Mouse (Mus musculus): ENCODE measurements at regions not wholly inside any gene's neighbourhood (a gene's known extent, or its start where the extent isn't known, plus 50 kb on each side); places are given as distances from the start of the nearest gene placed in this dataset.

DNA sequence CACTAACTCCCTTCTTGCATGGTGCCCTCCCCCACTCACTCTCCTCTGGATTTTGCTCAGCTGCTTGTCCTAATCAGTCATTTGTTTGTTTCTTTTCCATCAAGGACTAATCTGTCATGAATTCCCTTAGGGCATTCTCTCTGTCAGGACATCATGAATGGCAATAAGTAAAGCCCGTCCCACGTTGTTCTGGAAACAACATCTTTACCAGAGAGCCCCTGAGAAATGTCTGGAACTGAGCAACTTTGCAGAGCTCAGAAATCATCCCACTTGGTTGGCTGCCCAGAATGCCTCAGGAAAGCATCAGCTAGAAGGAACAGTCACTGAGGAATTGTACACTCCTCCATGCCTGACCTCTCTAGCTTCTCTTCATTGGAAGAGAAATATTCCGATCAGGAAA is 55.4 kb upstream of the Cers6 start:
- TF ChIP-seq CTCF (IDR thresholded peaks at IDR 0.05; ENCODE audit: borderline replicate concordance, insufficient read depth, low read depth, low read length) (no peak), POLR2A (IDR thresholded peaks at IDR 0.05; ENCODE audit: borderline replicate concordance, insufficient read depth, low read length) (no peak)
